Mouse (Mus musculus): ENCODE measurements around the gene Rtcb.

Gene Rtcb

DNA sequence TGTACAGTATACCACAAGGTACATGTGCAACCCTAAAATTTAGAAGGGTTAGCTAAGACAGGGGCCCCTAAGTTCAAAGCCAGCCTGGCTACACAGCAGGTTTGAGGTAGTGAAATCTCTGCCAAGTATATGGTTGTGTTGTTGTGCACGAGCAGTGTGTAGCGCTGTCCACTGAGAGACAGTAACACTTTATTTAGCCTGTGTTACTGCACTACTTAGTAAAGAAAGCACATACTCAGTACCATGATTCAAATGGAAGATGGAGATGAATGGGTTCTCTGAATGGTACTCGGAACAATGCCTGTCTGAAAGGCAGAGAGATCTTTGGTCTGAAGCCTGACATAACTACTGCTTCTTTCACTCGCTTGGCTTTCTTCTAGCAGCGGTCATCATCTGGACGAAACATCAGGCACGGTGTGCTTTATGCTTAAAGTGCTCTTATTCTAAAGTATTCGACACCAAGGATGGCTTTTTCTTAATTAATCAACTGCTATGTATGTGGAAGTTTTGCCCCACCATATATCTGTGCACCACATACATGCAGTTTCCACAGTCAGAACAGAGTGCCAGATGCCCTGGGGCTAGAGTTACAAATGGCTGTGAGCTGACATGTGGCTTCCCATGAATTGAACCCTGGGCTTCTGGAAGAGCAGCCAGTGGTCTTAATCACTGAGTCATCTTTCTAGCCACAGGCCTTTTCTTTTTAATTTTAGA, 9.0 kb downstream of the Rtcb start:
- 67% methylated on average over 8 of the region's 8 CpGs for WGBS

DNA sequence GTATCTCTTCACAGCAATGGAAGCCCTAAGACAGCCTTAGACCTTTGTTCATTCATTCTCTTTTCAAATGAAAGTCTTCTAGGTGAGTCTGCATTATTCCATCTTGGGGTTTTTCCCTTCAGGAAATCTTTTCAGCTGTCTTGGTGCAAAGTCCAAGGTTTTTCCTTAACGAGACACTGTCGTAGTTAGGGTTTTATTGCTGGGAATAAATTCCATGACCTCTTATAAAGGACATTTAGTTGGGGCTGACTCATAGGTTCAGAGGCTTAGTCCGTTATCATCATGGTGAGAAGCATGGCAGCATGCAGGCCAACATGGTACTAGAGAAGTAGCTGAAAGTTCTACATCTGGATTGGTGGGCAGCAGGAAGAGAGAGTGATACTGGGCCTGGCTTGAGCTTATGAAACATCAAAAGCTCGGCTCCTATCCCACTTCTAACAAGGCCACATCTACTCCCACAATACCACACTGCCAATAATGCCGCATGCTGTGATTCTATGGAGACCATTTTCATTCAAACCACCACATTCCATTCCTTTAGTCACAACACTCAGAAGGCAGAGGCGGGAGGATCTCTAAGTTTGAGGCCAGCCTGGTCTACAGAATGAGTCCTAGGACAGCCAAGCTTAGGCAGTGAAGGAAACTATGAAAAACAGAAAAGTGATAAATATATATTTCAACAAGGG, 21.2 kb downstream of the Rtcb start:
- 95% methylated on average over 6 of the region's 6 CpGs for WGBS

DNA sequence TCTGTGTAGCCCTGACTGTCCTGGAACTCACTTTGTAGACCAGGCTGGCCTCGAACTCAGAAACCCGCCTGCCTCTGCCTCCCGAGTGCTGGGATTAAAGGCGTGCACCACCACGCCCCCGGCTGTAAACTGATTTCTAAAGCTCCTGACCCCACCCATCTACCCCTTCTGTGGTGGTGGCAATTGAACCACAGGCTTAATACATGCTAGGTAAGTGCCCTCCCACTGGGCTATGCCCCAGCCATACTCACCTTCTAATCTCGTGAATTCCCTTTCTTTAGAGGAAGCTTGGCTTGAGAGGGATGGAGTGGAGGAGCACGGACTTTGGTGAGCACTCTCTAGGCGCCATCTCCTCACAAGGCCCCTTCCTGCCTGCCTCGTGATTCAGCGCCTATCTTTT, 27.7 kb downstream of the Rtcb start:
- WGBS = 94% methylated on average over 11 of the region's 11 CpGs

DNA sequence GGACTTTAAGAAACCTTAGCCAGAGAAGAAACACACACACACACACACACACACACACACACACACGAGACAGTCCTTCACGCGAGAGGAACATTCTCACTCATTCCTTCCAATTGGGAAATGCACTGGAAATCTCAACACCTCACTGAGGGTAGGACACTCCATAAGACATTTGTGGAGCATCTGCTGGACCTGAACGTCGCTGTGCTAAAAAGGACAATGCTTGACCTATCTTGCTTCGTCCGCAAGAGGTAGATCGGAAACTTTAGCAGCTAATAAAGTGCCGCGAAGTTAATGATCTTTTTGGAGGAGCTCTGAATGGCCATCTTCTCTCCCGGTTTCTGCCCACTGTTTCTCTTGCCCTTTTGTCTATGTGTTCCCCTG, 28.4 kb downstream of the Rtcb start:
- WGBS = 34% methylated on average over 11 of the region's 11 CpGs

DNA sequence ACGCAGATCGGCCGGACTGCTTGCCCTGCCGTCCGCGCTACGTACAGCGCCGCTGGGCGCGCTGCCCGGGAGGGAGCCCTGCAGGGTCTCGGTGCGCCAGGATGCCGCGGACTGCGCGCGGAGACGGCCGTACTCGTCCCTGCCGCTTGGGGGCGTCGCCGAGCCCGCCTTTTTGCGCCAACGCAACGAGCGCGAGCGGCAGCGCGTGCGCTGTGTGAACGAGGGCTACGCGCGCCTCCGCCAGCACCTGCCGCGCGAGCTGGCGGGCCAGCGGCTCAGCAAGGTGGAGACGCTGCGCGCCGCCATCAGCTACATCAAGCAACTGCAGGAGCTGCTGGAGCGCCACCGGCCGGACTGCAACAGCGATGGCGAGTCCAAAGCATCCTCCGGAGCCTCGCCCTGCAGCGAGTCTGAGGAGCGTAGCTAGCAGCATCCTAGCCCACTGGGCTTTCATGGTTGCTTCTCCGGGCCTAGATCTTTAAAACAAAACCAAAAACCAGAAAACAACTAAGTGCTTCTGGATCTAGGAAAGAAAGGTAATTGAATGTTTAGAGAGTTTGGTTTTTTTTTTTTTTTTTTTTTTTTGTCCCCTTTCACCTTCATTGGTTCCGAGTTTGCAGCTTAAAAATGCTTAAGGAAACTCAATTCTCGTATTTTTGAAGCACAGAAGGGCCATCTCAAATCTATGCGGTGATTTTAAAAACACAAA, 29.0 kb downstream of the Rtcb start:
- WGBS = under 1% methylated on average over 63 of the region's 63 CpGs

DNA sequence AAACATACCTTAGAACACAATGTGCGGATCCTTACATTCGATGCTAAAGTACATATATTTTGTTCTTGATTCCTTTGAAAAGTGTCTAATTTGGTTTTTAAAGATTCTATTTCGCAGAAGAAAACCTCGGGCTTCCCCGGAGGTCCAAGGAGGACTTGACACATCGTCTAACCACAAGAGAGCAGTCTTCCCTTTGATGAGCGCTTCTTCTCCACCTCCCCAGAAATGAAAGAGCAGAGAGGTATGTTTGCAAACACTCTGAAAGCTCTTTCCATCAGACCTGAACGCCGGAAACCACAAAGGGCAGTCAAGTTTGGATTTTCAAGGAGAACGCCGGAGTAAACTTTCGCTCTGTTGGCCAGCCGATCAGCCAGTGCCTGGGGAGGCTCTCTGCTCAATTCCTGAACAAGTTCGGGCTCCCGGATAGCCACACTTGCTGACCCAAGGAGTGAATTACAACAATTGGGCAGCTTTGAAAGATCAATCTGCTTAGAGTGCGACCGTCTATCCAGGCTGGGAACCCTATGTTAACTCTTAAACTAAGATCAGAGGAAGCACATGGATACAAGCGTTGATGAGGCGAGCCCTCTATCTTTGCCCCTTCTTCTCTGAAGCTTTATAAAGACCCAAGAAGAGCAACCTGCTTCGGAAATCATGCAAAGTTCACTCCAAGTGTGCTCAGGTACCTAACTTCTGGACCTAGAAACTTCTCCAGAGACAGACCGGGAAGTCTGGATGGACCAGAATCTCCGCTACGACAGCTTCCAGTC, 29.8 kb downstream of the Rtcb start, which contains the start of gene Ascl4:
Gene Ascl4 (plus strand): TSS at position 6 of the 770 bp plus-strand sequence.
- 1% methylated on average over 23 of the region's 23 CpGs for WGBS

DNA sequence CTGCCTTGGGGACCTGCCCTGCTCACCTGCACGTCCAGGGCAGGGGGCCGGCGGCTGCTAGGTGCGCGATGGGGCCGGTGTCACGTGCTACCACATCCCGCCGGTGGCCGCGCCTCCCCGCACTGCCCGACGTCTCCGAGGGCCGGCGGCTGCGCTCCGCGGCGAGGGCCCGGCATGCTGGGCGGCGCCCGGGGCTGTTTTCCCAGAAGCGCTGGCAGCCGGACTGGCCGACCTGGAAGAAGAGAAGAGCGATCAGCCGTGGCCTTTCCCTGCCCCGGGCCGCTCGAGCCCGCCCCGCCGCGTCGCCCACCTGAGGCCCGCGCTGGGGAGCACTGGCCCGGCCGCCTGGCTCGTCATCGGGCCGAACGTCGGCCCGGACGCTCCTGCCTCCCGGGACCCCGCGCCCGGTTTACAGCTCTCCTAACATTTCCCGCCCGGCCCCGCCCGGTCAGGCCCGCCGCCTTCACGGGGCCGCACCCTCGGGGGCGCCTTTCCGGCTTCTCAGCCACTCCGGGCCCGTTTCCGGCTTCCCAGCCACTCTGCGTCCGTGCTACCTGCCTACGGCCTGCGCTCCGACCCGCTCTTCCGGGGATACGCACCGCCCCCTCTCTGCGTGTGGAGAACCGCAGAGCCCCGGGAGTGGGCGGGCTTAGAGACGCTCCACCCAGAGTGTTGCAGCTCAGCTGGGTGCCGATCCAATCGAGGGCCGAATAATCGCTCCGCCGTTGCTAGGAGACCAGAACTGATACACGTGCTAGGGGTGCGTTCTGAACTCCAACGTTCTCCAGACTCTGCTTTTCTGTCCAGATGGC, 40.9 kb downstream of the Rtcb start, which contains the start of gene Prdm4:
Gene Prdm4 (minus strand): TSS at position 645 of the 812 bp plus-strand sequence.
- WGBS = under 1% methylated on average over 90 of the region's 90 CpGs

All from cerebral cortex, adult 2 months (tissue).